Mouse (Mus musculus): ENCODE measurements at regions not wholly inside any gene's neighbourhood (a gene's known extent, or its start where the extent isn't known, plus 50 kb on each side); places are given as distances from the start of the nearest gene placed in this dataset.

- DNase-seq (ENCODE audit: low read depth, low spot score) = no peak
Observed at GRCm38 (mm10) chr2:83224018-83224417, 280.6 kb downstream of the Fsip2 start.

GRCm38 (mm10) chr2:83226198-83226597 is 282.8 kb downstream of the Fsip2 start:
- no peak for DNase-seq (ENCODE audit: low read depth, low spot score)

GRCm38 (mm10) chr2:83251173-83252101 is 308.0 kb downstream of the Fsip2 start:
- no peak for DNase-seq (ENCODE audit: low read depth, low spot score)

GRCm38 (mm10) chr2:83256811-83257321 is 313.4 kb downstream of the Fsip2 start:
- no peak for DNase-seq (ENCODE audit: low read depth, low spot score)

- no peak for DNase-seq (ENCODE audit: low read depth, low spot score)
Observed at GRCm38 (mm10) chr2:83258613-83259012, 315.2 kb downstream of the Fsip2 start.

GRCm38 (mm10) chr2:83303515-83303914 is 340.7 kb upstream of the Zc3h15 start:
- DNase-seq (ENCODE audit: low read depth, low spot score) = no peak

GRCm38 (mm10) chr2:83332056-83332769 is 312.0 kb upstream of the Zc3h15 start:
- DNase-seq (ENCODE audit: low read depth, low spot score) = no peak

- peak; percentile 16 for DNase-seq (ENCODE audit: low read depth, low spot score)
Observed at GRCm38 (mm10) chr2:83332770-83333157, 311.5 kb upstream of the Zc3h15 start.

- DNase-seq (ENCODE audit: low read depth, low spot score) = peak; percentile 60
Observed at GRCm38 (mm10) chr2:83337364-83337763, 306.9 kb upstream of the Zc3h15 start.

GRCm38 (mm10) chr2:83340168-83340567 is 304.1 kb upstream of the Zc3h15 start:
- DNase-seq (ENCODE audit: low read depth, low spot score) = peak; percentile 70

Data from R1 (cell line).